In genomic region chr1:92100371-92100891, GRCm38 (mm10) we compare ENCODE assay signal across 7 mouse cellular contexts.
A peak's percentile ranks its signal among the peaks of the same experiment; 100 is the strongest.
DNase-seq lines count a peak whose midpoint lies in the region; ATAC-seq lines count a peak whose summit lies in the region.

No protein-coding gene starts in this region.

- no peaks in the 10 kb centered on the region for H3K27me3 ChIP-seq in limb, embryonic 12.5 days
- no peaks in the 10 kb centered on the region for H3K27me3 ChIP-seq in limb, embryonic 10.5 days (ENCODE audit: low read depth, poor library complexity, severe bottlenecking)
- no peaks in the 10 kb centered on the region for H3K27me3 ChIP-seq in heart, embryonic 13.5 days (replicated peaks)

- intact Hi-C loops in left cerebral cortex, postnatal 4 days (cut with DNase I) = no loop called here

- no peak overlapping the region for H3K27ac ChIP-seq in limb, embryonic 12.5 days
- no peak overlapping the region for H3K27ac ChIP-seq in limb, embryonic 10.5 days
- peak overlapping the region; percentile 39; the same call in 1 of the 2 replicates for H3K27ac ChIP-seq in heart, embryonic 13.5 days (replicated peaks)

- H3K4me2 ChIP-seq in limb, embryonic 12.5 days = no peak overlapping the region
- H3K4me2 ChIP-seq in heart, embryonic 13.5 days = no peak overlapping the region

- H3K4me1 ChIP-seq in limb, embryonic 12.5 days (replicated peaks) = peaks cover 6% of the 10 kb centered on the region; the same call in 1 of the 2 replicates
- peaks cover 22% of the 10 kb centered on the region for H3K4me1 ChIP-seq in limb, embryonic 10.5 days
- H3K4me1 ChIP-seq in heart, embryonic 13.5 days = peaks cover 45% of the 10 kb centered on the region

- H3K9me3 ChIP-seq in limb, embryonic 12.5 days = no peaks in the 10 kb centered on the region
- H3K9me3 ChIP-seq in limb, embryonic 10.5 days (replicated peaks) = no peaks in the 10 kb centered on the region
- H3K9me3 ChIP-seq in heart, embryonic 13.5 days = no peaks in the 10 kb centered on the region

- no peak for DNase-seq in limb, embryonic 10.5 days (ENCODE audit: low spot score)
- DNase-seq in fat pad, adult 2 months (ENCODE audit: extremely low read depth, low read depth, low spot score) = peak; percentile 84
- peak; percentile 37 for DNase-seq in left cerebral cortex, postnatal 4 days

- WGBS in limb, embryonic 12.5 days = 59% methylated on average over 4 of the region's 4 CpGs
- WGBS in limb, embryonic 10.5 days = 81% methylated on average over 4 of the region's 4 CpGs
- 56% methylated on average over 4 of the region's 4 CpGs for WGBS in heart, embryonic 13.5 days

- H3K36me3 ChIP-seq in limb, embryonic 12.5 days = no peaks in the 10 kb centered on the region
- no peaks in the 10 kb centered on the region for H3K36me3 ChIP-seq in limb, embryonic 10.5 days
- no peaks in the 10 kb centered on the region for H3K36me3 ChIP-seq in heart, embryonic 13.5 days

- ATAC-seq in limb, embryonic 12.5 days (ENCODE audit: insufficient number of reproducible peaks, insufficient read depth, low FRiP score, low TSS enrichment, low read depth) = 0 out of 2 replicates have a peak, but pooled peaks have one; percentile 47
- ATAC-seq in heart, embryonic 13.5 days (ENCODE audit: extremely low read depth, insufficient number of reproducible peaks, low FRiP score, low TSS enrichment) = no peak
- no peak for ATAC-seq in megakaryocyte, adult 5-6 weeks (ENCODE audit: poor library complexity, severe bottlenecking)
- no peak for ATAC-seq in inflammation-experienced regulatory T-cells, adult 6 months

- H3K9ac ChIP-seq in limb, embryonic 12.5 days (replicated peaks) = no peak overlapping the region
- no peak overlapping the region for H3K9ac ChIP-seq in heart, embryonic 13.5 days

- no peak overlapping the region for H3K4me3 ChIP-seq in limb, embryonic 12.5 days (replicated peaks)
- H3K4me3 ChIP-seq in limb, embryonic 10.5 days = no peak overlapping the region
- H3K4me3 ChIP-seq in heart, embryonic 13.5 days = no peak overlapping the region
